Mouse (Mus musculus): ENCODE data around the gene Actrt2.

The Actrt2 gene

DNA sequence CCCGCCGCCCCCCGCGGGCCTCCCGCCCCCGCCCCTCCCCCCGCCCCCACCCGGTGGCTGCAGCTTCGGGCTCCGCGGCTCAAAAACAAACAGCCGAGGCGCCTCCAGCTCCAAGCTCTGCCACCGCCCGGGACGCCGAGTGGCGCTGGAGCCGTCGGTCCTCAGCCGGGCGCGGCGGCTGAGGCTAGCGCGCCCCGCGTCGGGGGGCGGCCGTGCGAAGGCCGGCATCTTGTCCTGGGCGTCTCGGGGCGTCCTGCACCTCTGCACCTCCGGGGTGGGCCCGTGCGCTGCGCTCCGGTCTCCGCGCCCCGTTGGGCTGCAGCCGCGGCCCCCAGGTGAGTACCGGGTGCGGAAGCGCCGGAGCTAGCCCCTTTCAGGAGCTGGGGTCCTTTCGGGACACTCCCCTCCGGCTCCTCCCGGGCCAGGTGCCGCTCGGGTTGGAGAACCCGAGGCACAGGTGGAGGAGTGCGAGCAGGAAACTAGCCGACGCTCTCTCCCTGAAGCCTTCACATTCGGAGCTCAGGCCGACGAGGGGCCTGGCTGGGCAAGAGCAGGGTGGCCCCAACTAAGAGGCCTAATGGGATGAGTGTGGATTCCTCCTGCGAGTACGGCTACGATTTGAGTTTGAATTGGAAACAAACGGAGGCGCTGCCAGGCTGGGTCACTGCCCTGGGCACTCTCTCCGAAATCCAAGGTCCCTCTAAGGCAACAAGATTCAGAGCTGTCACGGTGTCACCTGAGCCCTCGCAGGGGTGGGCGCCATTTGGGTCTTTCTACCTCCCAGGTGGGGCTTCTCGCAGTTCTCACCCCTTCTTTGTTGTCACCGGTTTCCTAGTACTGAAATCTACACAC is 30.0 kb downstream of the Actrt2 start:
- DNase-seq, result no peak

DNA sequence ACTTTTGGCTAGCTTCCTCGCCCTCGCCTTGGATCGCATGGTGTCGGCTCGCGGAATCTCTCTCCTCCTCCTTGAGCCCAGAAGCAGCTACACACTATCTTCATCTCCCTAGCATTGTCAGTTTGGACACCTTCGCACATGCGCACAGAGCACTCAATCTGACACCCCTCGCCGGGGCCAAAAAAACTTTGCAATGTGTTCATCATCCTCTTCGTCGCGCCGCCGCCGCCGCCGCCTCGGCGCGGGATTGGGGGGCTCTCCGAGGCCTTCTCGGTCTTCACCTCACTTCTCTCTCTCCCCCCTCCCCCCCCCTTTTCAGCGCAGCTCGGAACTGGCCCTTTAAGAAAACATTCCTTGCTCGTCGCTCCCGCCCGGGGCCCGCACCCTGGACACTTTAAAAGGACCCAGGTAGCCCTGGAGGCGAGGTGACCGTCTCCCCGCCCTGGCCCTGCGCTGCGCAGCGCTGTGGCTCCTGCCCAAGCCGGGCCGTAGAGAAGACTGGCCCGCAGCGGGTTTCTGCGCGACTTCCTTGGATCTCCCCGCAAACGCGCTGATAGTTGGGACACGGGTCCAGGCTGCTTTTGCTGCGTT is 30.9 kb downstream of the Actrt2 start, which contains the start of gene Prdm16:
Gene Prdm16 (minus strand): TSS at position 153 of the 591 bp plus-strand sequence.
- DNase-seq, result no peak

DNA sequence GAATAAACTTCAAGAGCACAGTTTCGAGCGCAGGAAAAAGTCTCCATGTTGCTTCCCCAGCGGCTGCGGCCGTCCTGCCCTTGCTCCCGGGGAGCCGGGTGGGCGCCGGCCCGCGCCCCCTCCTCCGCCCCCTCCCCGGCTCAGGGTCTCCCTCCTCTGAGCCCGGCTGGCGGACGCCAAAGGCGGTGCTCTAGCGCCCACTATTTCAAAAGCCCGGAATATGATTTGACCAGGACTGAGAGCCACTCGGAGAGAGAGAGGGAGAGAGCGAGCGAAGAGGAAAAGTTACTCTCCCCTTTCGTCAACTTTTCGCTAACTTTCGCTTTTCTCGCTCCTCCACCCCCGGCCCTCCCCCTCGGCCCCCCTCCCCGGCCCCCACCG is 31.6 kb downstream of the Actrt2 start:
- no peak for DNase-seq

GRCm38 (mm10) chr4:154635241-154636052 is 32.2 kb downstream of the Actrt2 start:
- DNase-seq, result peak; percentile 6

GRCm38 (mm10) chr4:154634470-154635240 is 33.0 kb downstream of the Actrt2 start:
- DNase-seq, result no peak

- no peak for DNase-seq
Measured at GRCm38 (mm10) chr4:154634001-154634400, 33.7 kb downstream of the Actrt2 start.

- no peak for DNase-seq
Measured at GRCm38 (mm10) chr4:154632800-154633764, 34.6 kb downstream of the Actrt2 start.

GRCm38 (mm10) chr4:154630763-154631162 is 36.9 kb downstream of the Actrt2 start:
- DNase-seq, result no peak

- no peak for DNase-seq
Measured at GRCm38 (mm10) chr4:154627419-154628142, 40.1 kb downstream of the Actrt2 start.

- DNase-seq, result no peak
Measured at GRCm38 (mm10) chr4:154626282-154626681, 41.4 kb downstream of the Actrt2 start.

GRCm38 (mm10) chr4:154625710-154626109 is 42.0 kb downstream of the Actrt2 start:
- DNase-seq, result no peak

DNA sequence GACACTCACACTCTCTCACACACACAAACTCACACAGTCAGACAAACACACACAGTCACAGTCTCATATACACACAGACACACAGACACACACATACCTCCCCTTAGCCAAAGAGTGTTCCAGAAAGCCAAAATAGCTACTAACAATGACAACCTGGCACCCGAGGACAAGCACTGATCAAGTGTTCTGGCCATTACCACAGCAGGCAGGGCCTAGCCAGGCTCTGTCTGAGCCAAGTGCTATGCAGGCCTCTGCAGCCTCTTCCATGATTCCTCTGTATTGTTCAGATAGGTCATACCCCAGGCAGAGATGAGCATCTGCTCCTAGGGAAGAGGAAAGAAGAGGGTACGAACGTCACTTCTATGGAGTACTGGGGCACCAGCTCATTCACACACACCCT is 44.4 kb downstream of the Actrt2 start:
- DNase-seq, result no peak

DNA sequence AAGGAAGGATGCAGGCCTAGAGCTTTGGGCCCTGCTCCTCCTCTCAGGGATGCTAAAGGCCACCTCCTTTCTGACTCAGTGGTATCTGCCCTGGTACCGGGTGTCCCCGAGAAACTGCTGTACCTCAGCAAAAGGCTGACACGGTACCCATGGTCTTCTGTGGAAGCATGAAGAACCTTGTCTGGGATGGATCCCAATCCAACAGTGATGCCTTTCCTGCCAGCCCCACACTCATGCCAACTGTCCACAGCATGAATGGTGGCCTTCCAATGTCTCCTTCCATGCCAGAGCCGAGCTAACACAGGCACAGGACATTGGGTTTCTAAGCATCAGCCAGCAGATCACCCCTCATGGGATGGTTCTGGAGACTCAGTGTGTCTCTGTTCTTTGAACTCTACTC is 45.1 kb downstream of the Actrt2 start:
- DNase-seq, result no peak

Data from thymus, postnatal 25 days (tissue).